Mouse (Mus musculus) forelimb bud, embryonic 11.5 days (tissue): ENCODE measurements around the gene Sema3c.

Source experiments
- DNase-seq: peaks from one replicate; pipeline ENCODE4 v3.0.0-alpha.2; 2012; ENCODE audit warnings: low read depth, low spot score

The Sema3c gene

DNA sequence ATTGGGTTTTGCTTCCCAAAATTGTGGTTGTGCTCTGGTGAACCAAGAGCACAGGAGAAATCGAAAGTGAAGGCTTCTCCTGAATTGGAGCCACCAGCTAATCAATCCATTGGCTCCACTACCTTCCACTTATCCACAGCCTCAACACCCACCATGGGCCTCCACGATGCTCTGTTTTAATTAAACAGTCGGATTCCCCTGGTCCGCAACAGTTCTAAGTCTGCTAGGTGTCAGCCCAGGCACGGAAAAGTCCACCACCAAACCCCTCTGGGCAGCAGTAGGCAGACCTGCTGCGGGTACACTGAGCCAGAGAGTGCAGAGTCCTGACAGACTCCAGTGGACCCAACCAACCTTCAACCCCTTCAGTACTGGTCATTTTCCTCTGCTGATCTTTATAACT, 202.5 kb downstream of the Sema3c start:
- DNase-seq: peak; percentile 100
